Mouse (Mus musculus): ENCODE measurements around the gene Cox6b1. TPM values are rescaled to one million over a fixed set of nuclear protein-coding genes. Genes with fewer than 3 reads are reported as not detected.

Cox6b1 gene
- polyA plus RNA-seq, 1 experiment: 273 TPM

DNA sequence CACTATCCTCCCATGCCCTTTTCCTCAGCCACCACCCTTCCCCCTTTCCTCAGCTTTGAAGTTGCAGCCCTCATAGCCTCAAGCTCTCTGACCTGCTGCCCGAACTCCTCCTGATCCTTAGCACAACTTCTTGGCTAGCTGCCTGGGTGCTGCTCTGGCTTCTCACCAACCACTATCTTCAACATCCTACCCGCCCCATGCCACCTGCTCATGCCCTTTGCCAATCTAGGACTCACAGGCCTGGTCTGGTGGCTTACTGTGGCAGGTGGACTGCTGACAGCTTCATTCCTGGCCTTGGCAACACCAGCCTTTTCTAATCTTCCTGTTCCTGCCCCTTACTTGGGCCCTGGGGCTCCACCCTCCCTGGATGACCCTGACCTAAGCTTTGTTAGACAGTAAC lies 53.0 kb downstream of the Cox6b1 start:
- TF ChIP-seq POLR2A (IDR thresholded peaks at IDR 0.05; ENCODE audit: borderline replicate concordance, extremely low read depth, low read depth, low read length) (no peak), CTCF (IDR thresholded peaks at IDR 0.05; ENCODE audit: insufficient read depth, low read length) (no peak)
- Histone ChIP-seq H3K4me1 (ENCODE audit: control insufficient read depth, insufficient read depth, low read length) (no peaks in the 10 kb centered on the region), H3K4me3 (replicated peaks; ENCODE audit: extremely low read depth, low read depth, low read length) (no peak overlapping the region)
- DNase-seq: no peak
- 28% methylated on average over 2 of the region's 2 CpGs for WGBS

GRCm38 (mm10) chr7:30572389-30572788 lies 53.6 kb downstream of the Cox6b1 start:
- WGBS: 84% methylated on average over 5 of the region's 5 CpGs
- H3K4me3 ChIP-seq (replicated peaks; ENCODE audit: extremely low read depth, low read depth, low read length): no peak overlapping the region
- TF ChIP-seq POLR2A (IDR thresholded peaks at IDR 0.05; ENCODE audit: borderline replicate concordance, extremely low read depth, low read depth, low read length): no peak
- TF ChIP-seq CTCF (IDR thresholded peaks at IDR 0.05; ENCODE audit: insufficient read depth, low read length): no peak
- no peaks in the 10 kb centered on the region for H3K4me1 ChIP-seq (ENCODE audit: control insufficient read depth, insufficient read depth, low read length)
- DNase-seq: no peak

- H3K4me3 ChIP-seq (replicated peaks; ENCODE audit: extremely low read depth, low read depth, low read length): no peak overlapping the region
- peaks cover 3% of the 10 kb centered on the region; the same call in 1 of the 2 replicates for H3K4me1 ChIP-seq (ENCODE audit: control insufficient read depth, insufficient read depth, low read length)
- no peak for DNase-seq
- WGBS: 84% methylated on average over 11 of the region's 11 CpGs
- TF ChIP-seq CTCF (IDR thresholded peaks at IDR 0.05; ENCODE audit: insufficient read depth, low read length): no peak
- no peak for TF ChIP-seq POLR2A (IDR thresholded peaks at IDR 0.05; ENCODE audit: borderline replicate concordance, extremely low read depth, low read depth, low read length)
These were observed 58.4 kb downstream of the Cox6b1 start for GRCm38 (mm10) chr7:30567555-30567954.

Other genes starting within 250 kb of the Cox6b1 start
- gene Tyrobp, start 212.4 kb downstream of the Cox6b1 start, polyA plus RNA-seq (2012; rRNA removed): 328 and 425 TPM in 2 replicates
- 33.9 and 37.1 TPM in 2 replicates for gene Hcst, start 206.3 kb downstream of the Cox6b1 start, polyA plus RNA-seq (2012; rRNA removed)
- 7.2 and 8.6 TPM in 2 replicates for gene Nfkbid, start 204.4 kb downstream of the Cox6b1 start, polyA plus RNA-seq (2012; rRNA removed)
- gene Aplp1, start 180.6 kb downstream of the Cox6b1 start, polyA plus RNA-seq (2012; rRNA removed): 9.5 and 11.8 TPM in 2 replicates
- gene Kirrel2, start 168.5 kb downstream of the Cox6b1 start, polyA plus RNA-seq (2012; rRNA removed): not detected in 2 replicates
- gene Nphs1, start 167.8 kb downstream of the Cox6b1 start, polyA plus RNA-seq (2012; rRNA removed): not detected in 2 replicates
- 0.12 TPM in 1 of 2 replicates, not detected in the other for gene Prodh2, start 132.5 kb downstream of the Cox6b1 start, polyA plus RNA-seq (2012; rRNA removed)
- gene Arhgap33, start 91.1 kb downstream of the Cox6b1 start, polyA plus RNA-seq (2012; rRNA removed): 21.4 and 24.0 TPM in 2 replicates
- 50.5 and 129 TPM in 2 replicates for gene Hspb6, start 74.0 kb downstream of the Cox6b1 start, polyA plus RNA-seq (2012; rRNA removed)
- gene Proser3, start 73.9 kb downstream of the Cox6b1 start, polyA plus RNA-seq (2012; rRNA removed): 10.2 and 12.4 TPM in 2 replicates
- 27.1 and 29.4 TPM in 2 replicates for gene Lin37, start 66.3 kb downstream of the Cox6b1 start, polyA plus RNA-seq (2012; rRNA removed)
- 47.6 and 50.1 TPM in 2 replicates for gene U2af1l4, start 62.9 kb downstream of the Cox6b1 start, polyA plus RNA-seq (2012; rRNA removed)
- 2.2 and 3.9 TPM in 2 replicates for gene Gm49396, start 62.8 kb downstream of the Cox6b1 start, polyA plus RNA-seq (2012; rRNA removed)
- gene Psenen, start 62.5 kb downstream of the Cox6b1 start, polyA plus RNA-seq (2012; rRNA removed): 92.5 and 133 TPM in 2 replicates
- 9.6 and 12.0 TPM in 2 replicates for gene Igflr1, start 60.7 kb downstream of the Cox6b1 start, polyA plus RNA-seq (2012; rRNA removed)
- 49.9 and 58.6 TPM in 2 replicates for gene Kmt2b, start 37.4 kb downstream of the Cox6b1 start, polyA plus RNA-seq (2012; rRNA removed)
- gene Zbtb32, start 27.2 kb downstream of the Cox6b1 start, polyA plus RNA-seq (2012; rRNA removed): 5.1 and 5.7 TPM in 2 replicates
- gene Upk1a, start 13.3 kb downstream of the Cox6b1 start, polyA plus RNA-seq (2012; rRNA removed): 8.5 and 8.6 TPM in 2 replicates
- gene Etv2, start 9.7 kb upstream of the Cox6b1 start, polyA plus RNA-seq (2012; rRNA removed): not detected in 2 replicates
- 78.0 and 79.7 TPM in 2 replicates for gene Rbm42, start 24.2 kb upstream of the Cox6b1 start, polyA plus RNA-seq (2012; rRNA removed)
- 9.9 and 13.0 TPM in 2 replicates for gene Haus5, start 38.8 kb upstream of the Cox6b1 start, polyA plus RNA-seq (2012; rRNA removed)
- gene Pmis2, start 45.5 kb upstream of the Cox6b1 start, polyA plus RNA-seq (2012; rRNA removed): not detected in 2 replicates
- not detected in 2 replicates for gene 2200002J24Rik, start 72.8 kb upstream of the Cox6b1 start, polyA plus RNA-seq (2012; rRNA removed)
- not detected in 2 replicates for gene Atp4a, start 86.1 kb upstream of the Cox6b1 start, polyA plus RNA-seq (2012; rRNA removed)
- 122 and 154 TPM in 2 replicates for gene Tmem147, start 103.4 kb upstream of the Cox6b1 start, polyA plus RNA-seq (2012; rRNA removed)
- gene Gapdhs, start 117.5 kb upstream of the Cox6b1 start, polyA plus RNA-seq (2012; rRNA removed): 0.27 and 0.40 TPM in 2 replicates
- 3.8 and 60.4 TPM in 2 replicates for gene Sbsn, start 125.3 kb upstream of the Cox6b1 start, polyA plus RNA-seq (2012; rRNA removed)
- gene Dmkn, start 137.6 kb upstream of the Cox6b1 start, polyA plus RNA-seq (2012; rRNA removed): 43.8 and 486 TPM in 2 replicates
- gene Krtdap, start 161.7 kb upstream of the Cox6b1 start, polyA plus RNA-seq (2012; rRNA removed): 307 TPM in 1 of 2 replicates, not detected in the other
- gene Ffar2, start 197.6 kb upstream of the Cox6b1 start, polyA plus RNA-seq (2012; rRNA removed): 3.0 and 5.2 TPM in 2 replicates
- not detected in 2 replicates for gene Ffar3, start 230.0 kb upstream of the Cox6b1 start, polyA plus RNA-seq (2012; rRNA removed)
- gene Ffar1, start 235.4 kb upstream of the Cox6b1 start, polyA plus RNA-seq (2012; rRNA removed): 0.78 and 1.3 TPM in 2 replicates

All from lung, adult 2 months (tissue).